ENCODE assay signal across 13 mouse cellular contexts in genomic region chr7:63905190-63905589, GRCm38 (mm10). TPM values are rescaled to one million over a fixed set of nuclear protein-coding genes. Genes with fewer than 3 reads are reported as not detected.
DNase-seq lines count a peak whose midpoint lies in the region; ATAC-seq and TF ChIP-seq lines count a peak whose summit lies in the region.
"Had no signal": no experiment of that assay in that cellular context is flagged by ENCODE, and none has a peak within 500 bp of the region (broad histone marks: within the 10 kb centered on the region; RNA-seq: fewer than 3 reads in every experiment).

No protein-coding gene starts in this region.

- WGBS in kidney, adult 2 months = 30% methylated on average over 2 of the region's 2 CpGs
- 89% methylated on average over 2 of the region's 2 CpGs for WGBS in intestine, embryonic 16.5 days

- no peak overlapping the region for H3K9ac ChIP-seq in intestine, embryonic 16.5 days (ENCODE audit: low read depth, low read length)
- H3K9ac ChIP-seq: forebrain, postnatal 0 days; lung, embryonic 14.5 days had no signal

- TF ChIP-seq POLR2A in kidney, adult 2 months (IDR thresholded peaks at IDR 0.05; ENCODE audit: low read depth, low read length) = no peak
- TF ChIP-seq POLR2A in cortical plate, adult 2 months (IDR thresholded peaks at IDR 0.05; ENCODE audit: extremely low read depth, insufficient read depth, low read length) = no peak

- peaks cover 56% of the 10 kb centered on the region for H3K4me1 ChIP-seq in kidney, adult 2 months (ENCODE audit: control insufficient read depth, insufficient read depth, low read length)
- H3K4me1 ChIP-seq in cortical plate, adult 2 months (ENCODE audit: control insufficient read depth, insufficient read depth, low read length) = peaks cover 33% of the 10 kb centered on the region
- H3K4me1 ChIP-seq in intestine, embryonic 16.5 days (ENCODE audit: control insufficient read depth, insufficient read depth, low read length) = peaks cover 35% of the 10 kb centered on the region

- no peak for TF ChIP-seq CTCF in kidney, adult 2 months (conservative IDR thresholded peaks at IDR 0.05; ENCODE audit: insufficient read depth, insufficient read length, low read depth, low read length)
- TF ChIP-seq CTCF in cortical plate, adult 2 months (IDR thresholded peaks at IDR 0.05; ENCODE audit: extremely low read depth, insufficient read depth, low read length) = no peak

- H3K4me3 ChIP-seq in kidney, adult 2 months (ENCODE audit: insufficient read depth, low read depth, low read length) = peak overlapping the region; percentile 27
- no peak overlapping the region for H3K4me3 ChIP-seq in cortical plate, adult 2 months (ENCODE audit: insufficient read depth, low read length)
- no peak overlapping the region for H3K4me3 ChIP-seq in intestine, embryonic 16.5 days (ENCODE audit: low read length)

- peak; percentile 83 for DNase-seq in kidney, adult 2 months
- no peak for DNase-seq in kidney, adult 18-20 months
- DNase-seq in lung, postnatal 36 days = peak; percentile 87
- DNase-seq in right cerebral cortex, adult 2 months (ENCODE audit: low spot score in 2 of 2) = no peak
- DNase-seq in cerebellum, postnatal 25 days = no peak
- DNase-seq: adrenal gland, adult 8-10 months; forebrain, postnatal 0 days; lung, embryonic 14.5 days; thymus, adult 18-20 months had no signal

- peak overlapping the region; percentile 98 for H3K27ac ChIP-seq in kidney, adult 2 months (ENCODE audit: insufficient read depth, low read depth, low read length)
- peak overlapping the region; percentile 79; the same call in 1 of the 2 replicates for H3K27ac ChIP-seq in cortical plate, adult 2 months (ENCODE audit: insufficient read depth, low read length)
- peak overlapping the region; percentile 48; the same call in 1 of the 2 replicates for H3K27ac ChIP-seq in intestine, embryonic 16.5 days (ENCODE audit: low read length)

- no peaks in the 10 kb centered on the region for H3K9me3 ChIP-seq in intestine, embryonic 16.5 days (ENCODE audit: control insufficient read depth, low read length)

- no peak overlapping the region for H3K4me2 ChIP-seq in intestine, embryonic 16.5 days (ENCODE audit: low read depth, low read length)
- H3K4me2 ChIP-seq: lung, embryonic 14.5 days had no signal

- peak; percentile 66 for ATAC-seq in intestine, embryonic 16.5 days
- no peak for ATAC-seq in megakaryocyte-erythroid progenitor cell, adult 5-6 weeks (replicated peaks; ENCODE audit: low FRiP score, low TSS enrichment, poor library complexity, severe bottlenecking)
- ATAC-seq: forebrain, postnatal 0 days had no signal

- no peaks in the 10 kb centered on the region for H3K36me3 ChIP-seq in kidney, adult 2 months (ENCODE audit: control insufficient read depth, insufficient read depth, low read length)
- H3K36me3 ChIP-seq in intestine, embryonic 16.5 days (ENCODE audit: control insufficient read depth, insufficient read depth, low read length) = no peaks in the 10 kb centered on the region

- no peaks in the 10 kb centered on the region for H3K27me3 ChIP-seq in kidney, adult 2 months (replicated peaks; ENCODE audit: control insufficient read depth, insufficient read depth, low read length)
- H3K27me3 ChIP-seq in intestine, embryonic 16.5 days (replicated peaks; ENCODE audit: control insufficient read depth, insufficient read depth, low read length) = no peaks in the 10 kb centered on the region

RNA-seq across cellular contexts. Expression of gene E030018B13Rik, which starts 11.5 kb away (rescaled TPM):
- polyA plus RNA-seq in kidney, adult 2 months (2012; rRNA removed) = not detected in 2 replicates
- polyA plus RNA-seq in cortical plate, adult 2 months (2012; rRNA removed) = not detected in 2 replicates
- not detected in 2 replicates for polyA plus RNA-seq in intestine, embryonic 16.5 days (2015; fragmentation: Nextera tagmentation; extraction: Ambion mirVana)
- total RNA-seq in megakaryocyte-erythroid progenitor cell, adult 5-6 weeks (2014; fragmentation: Nextera tagmentation) = not detected in 2 replicates
- 0.15 TPM in 1 of 2 replicates, not detected in the other for total RNA-seq in megakaryocyte-erythroid progenitor cell, adult 5-6 weeks (2017)
- total RNA-seq: common myeloid progenitor, adult 5-6 weeks; forebrain, postnatal 0 days had no signal
- polyA plus RNA-seq: forebrain, postnatal 0 days had no signal

RNA-seq across cellular contexts. Expression of gene Klf13, which starts 33.5 kb away (rescaled TPM):
- 30.6 and 31.2 TPM in 2 replicates for polyA plus RNA-seq in kidney, adult 2 months (2012; rRNA removed)
- 59.6 and 64.2 TPM in 2 replicates for polyA plus RNA-seq in cortical plate, adult 2 months (2012; rRNA removed)
- polyA plus RNA-seq in intestine, embryonic 16.5 days (2015; fragmentation: Nextera tagmentation; extraction: Ambion mirVana) = 23.1 and 23.3 TPM in 2 replicates
- total RNA-seq in megakaryocyte-erythroid progenitor cell, adult 5-6 weeks (2014; fragmentation: Nextera tagmentation) = 36.6 and 56.3 TPM in 2 replicates
- 14.7 and 17.3 TPM in 2 replicates for total RNA-seq in megakaryocyte-erythroid progenitor cell, adult 5-6 weeks (2017)

Comparison
In these comparisons a context has a peak if more than half of its experiments do, and no peak if none do; other contexts are left out.
1. DNase-seq: peak in kidney, adult 2 months (single experiment) and lung, postnatal 36 days (single experiment); none in kidney, adult 18-20 months (single experiment), right cerebral cortex, adult 2 months (0 of 2) and cerebellum, postnatal 25 days (0 of 2).
2. H3K27ac ChIP-seq: peak in every context shown above with its lines; median percentile 98 in kidney, adult 2 months; 79 in cortical plate, adult 2 months; 48 in intestine, embryonic 16.5 days.